Mouse (Mus musculus) CH12.LX (cell line): ENCODE data around the gene Trnt1.

Experiments used
- CTCF ChIP-seq, 2 experiments: IDR thresholded peaks in 1 of 2; conservative IDR thresholded peaks in 1 of 2; 2 replicates each; pipeline ENCODE4 v1.5.1; 2011 to 2012; ENCODE audit warnings: low read depth in 2 of 2, low read length in 2 of 2, improper control_type of control experiment in 1 of 2, inconsistent platforms in 1 of 2, mild to moderate bottlenecking in 1 of 2, moderate library complexity in 1 of 2
- MAFK ChIP-seq: IDR thresholded peaks from 2 replicates; pipeline ENCODE4 v1.6.1; 2011; ENCODE audit warnings: low read length, improper control_type of control experiment; ENCODE audit not compliant: insufficient replicate concordance
- POLR2A ChIP-seq: IDR thresholded peaks from 2 replicates; pipeline ENCODE4 v1.6.1; 2011; ENCODE audit warnings: low read depth, mild to moderate bottlenecking, improper control_type of control experiment, low read length
- ZC3H11A ChIP-seq: IDR thresholded peaks from 2 replicates; pipeline ENCODE4 v1.6.1; 2012; ENCODE audit warnings: low read depth, mild to moderate bottlenecking, inconsistent platforms, low read length, improper control_type of control experiment

DNA sequence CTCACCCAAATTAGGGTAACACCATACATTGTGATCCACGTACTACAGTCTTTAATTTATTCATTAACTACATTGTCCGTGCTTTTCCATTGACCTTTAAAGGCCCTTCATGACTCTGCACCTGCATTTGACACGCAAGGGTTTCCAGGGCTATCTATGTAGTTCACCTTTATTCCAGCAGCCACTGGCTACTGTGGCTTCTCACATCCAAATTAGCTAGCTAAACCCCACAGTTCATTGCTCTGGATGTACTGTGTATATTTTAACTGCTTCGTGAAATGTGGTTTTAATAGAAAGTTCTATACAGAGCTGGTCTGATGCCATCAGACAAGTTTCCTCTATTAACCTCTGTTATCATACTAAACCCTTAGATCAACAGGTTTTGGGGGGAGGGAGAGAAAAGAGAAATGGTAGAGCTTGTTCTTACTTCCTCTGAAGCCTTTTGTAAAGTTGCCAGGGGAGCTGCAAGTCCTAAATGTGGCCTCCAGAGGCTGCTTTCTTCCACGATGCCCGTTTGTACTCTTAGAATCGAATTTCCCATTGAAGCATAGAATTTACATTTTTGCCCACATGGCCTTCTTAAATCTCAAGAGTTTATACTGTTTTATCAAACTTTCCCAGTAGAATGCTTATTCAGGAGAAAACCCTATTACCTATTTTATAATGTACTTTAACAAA is 25.2 kb upstream of the Trnt1 start:
- TF ChIP-seq POLR2A (no peak; the same call in 1 of the 2 replicates), MAFK (peak; percentile 33; the same call in 1 of the 2 replicates), ZC3H11A (peak; percentile 1; the same call in 1 of the 2 replicates), CTCF (conservative IDR thresholded peaks at IDR 0.05 in 1 of 2, IDR thresholded peaks at IDR 0.05 in 1 of 2; ENCODE audit: low read depth in 2 of 2, low read length in 2 of 2) (peak in 1 of 2 experiments; percentile 73; a peak in 3 of 4 replicates)
